Mouse (Mus musculus) ES-Bruce4 (cell line): ENCODE results near the gene Myo1e. TPM values are rescaled to one million over a fixed set of nuclear protein-coding genes. Genes with fewer than 3 reads are reported as not detected.
A peak's percentile ranks its signal among the peaks of the same experiment; 100 is the strongest.

Experiments
- H3K27ac ChIP-seq: 2 replicates; pipeline ENCODE4 v1.5.1; 2012; ENCODE audit warnings: low read length, inconsistent platforms; ENCODE audit not compliant: insufficient read depth
- H3K27me3 ChIP-seq: 2 replicates; pipeline ENCODE4 v1.6.1; 2012; ENCODE audit warnings: mild to moderate bottlenecking, low read length, inconsistent platforms; ENCODE audit not compliant: control insufficient read depth, poor library complexity, insufficient read depth, severe bottlenecking
- H3K36me3 ChIP-seq: 2 replicates; pipeline ENCODE4 v1.6.1; 2012; ENCODE audit warnings: inconsistent platforms, mild to moderate bottlenecking, low read length, moderate library complexity; ENCODE audit not compliant: control insufficient read depth, poor library complexity, insufficient read depth, severe bottlenecking
- H3K4me1 ChIP-seq: one replicate; pipeline ENCODE4 v1.8.1; 2011; ENCODE audit warnings: low read length; ENCODE audit not compliant: control insufficient read depth, insufficient read depth
- H3K4me3 ChIP-seq: 2 replicates; pipeline ENCODE4 v1.5.1; 2011; ENCODE audit warnings: low read depth, mild to moderate bottlenecking, low read length
- H3K9ac ChIP-seq: 2 replicates; pipeline ENCODE4 v1.6.1; 2012; ENCODE audit warnings: low read depth, mild to moderate bottlenecking, inconsistent platforms; ENCODE audit not compliant: poor library complexity, severe bottlenecking
- H3K9me3 ChIP-seq: replicated peaks from 2 replicates; pipeline ENCODE4 v1.6.1; 2012; ENCODE audit warnings: mild to moderate bottlenecking, low read length, inconsistent platforms; ENCODE audit not compliant: control insufficient read depth, poor library complexity, insufficient read depth, severe bottlenecking
- CTCF ChIP-seq: IDR thresholded peaks from one replicate; pipeline ENCODE4 v1.8.1; 2011; ENCODE audit warnings: low read depth, low read length
- EP300 ChIP-seq: IDR thresholded peaks from 2 replicates; pipeline ENCODE4 v1.6.1; 2011; ENCODE audit warnings: low read depth, low read length; ENCODE audit not compliant: insufficient read depth
- POLR2A ChIP-seq: IDR thresholded peaks from one replicate; pipeline ENCODE4 v1.8.1; 2011; ENCODE audit warnings: low read length; ENCODE audit not compliant: insufficient read depth
- polyA plus RNA-seq: library from polyadenylated mRNA; stranded (reverse); fragments of >200 nt; gene quantifications from 2 replicates; pipeline ENCODE4 v1.2.4, GENCODE M21; 2011; ENCODE audit warnings: low read depth; ENCODE audit not compliant: missing spikeins, insufficient read depth, insufficient read length

Gene Myo1e
- polyA plus RNA-seq, 1 experiment, result 51.6 TPM

GRCm38 (mm10) chr9:70406596-70406995 is 199.4 kb downstream of the Myo1e start:
- Histone ChIP-seq H3K4me3 (no peak overlapping the region), H3K36me3 (peaks cover 33% of the 10 kb centered on the region), H3K27me3 (no peaks in the 10 kb centered on the region), H3K27ac (no peak overlapping the region), H3K9me3 (no peaks in the 10 kb centered on the region), H3K4me1 (no peaks in the 10 kb centered on the region), H3K9ac (no peak overlapping the region)
- TF ChIP-seq EP300, result no peak
- no peak for TF ChIP-seq CTCF
- TF ChIP-seq POLR2A, result no peak

GRCm38 (mm10) chr9:70408791-70409190 is 201.6 kb downstream of the Myo1e start:
- Histone ChIP-seq H3K27me3 (no peaks in the 10 kb centered on the region), H3K27ac (no peak overlapping the region), H3K9ac (no peak overlapping the region), H3K9me3 (no peaks in the 10 kb centered on the region), H3K4me1 (no peaks in the 10 kb centered on the region), H3K36me3 (peaks cover 46% of the 10 kb centered on the region), H3K4me3 (no peak overlapping the region)
- no peak for TF ChIP-seq EP300
- no peak for TF ChIP-seq POLR2A
- TF ChIP-seq CTCF, result peak; percentile 56

- no peak for TF ChIP-seq EP300
- no peak for TF ChIP-seq CTCF
- no peak for TF ChIP-seq POLR2A
- peaks cover 46% of the 10 kb centered on the region for H3K36me3 ChIP-seq
These were observed 202.6 kb downstream of the Myo1e start for GRCm38 (mm10) chr9:70409743-70410142.

GRCm38 (mm10) chr9:70410668-70411067 is 203.5 kb downstream of the Myo1e start:
- Histone ChIP-seq H3K9me3 (no peaks in the 10 kb centered on the region), H3K36me3 (peaks cover 52% of the 10 kb centered on the region), H3K27me3 (no peaks in the 10 kb centered on the region), H3K27ac (no peak overlapping the region), H3K4me1 (no peaks in the 10 kb centered on the region), H3K4me3 (no peak overlapping the region), H3K9ac (no peak overlapping the region)
- no peak for TF ChIP-seq EP300

More at GRCm38 (mm10) chr9:70409743-70410142, 202.6 kb downstream of the Myo1e start:
- Histone ChIP-seq H3K27ac (no peak overlapping the region), H3K4me3 (no peak overlapping the region), H3K9me3 (no peaks in the 10 kb centered on the region), H3K9ac (no peak overlapping the region), H3K27me3 (no peaks in the 10 kb centered on the region), H3K4me1 (no peaks in the 10 kb centered on the region)

- Histone ChIP-seq H3K4me1 (no peaks in the 10 kb centered on the region), H3K27me3 (no peaks in the 10 kb centered on the region), H3K9me3 (no peaks in the 10 kb centered on the region), H3K4me3 (no peak overlapping the region), H3K9ac (no peak overlapping the region), H3K27ac (no peak overlapping the region), H3K36me3 (peaks cover 64% of the 10 kb centered on the region)
- TF ChIP-seq EP300, result no peak
- no peak for TF ChIP-seq CTCF
- no peak for TF ChIP-seq POLR2A
These were observed 205.9 kb downstream of the Myo1e start for GRCm38 (mm10) chr9:70413038-70413437.

- TF ChIP-seq CTCF (peak; percentile 70), POLR2A (no peak), EP300 (no peak)
- no peak overlapping the region for H3K27ac ChIP-seq
- H3K27me3 ChIP-seq, result no peaks in the 10 kb centered on the region
- H3K9ac ChIP-seq, result no peak overlapping the region
- no peak overlapping the region for H3K4me3 ChIP-seq
- H3K4me1 ChIP-seq, result peaks cover 2% of the 10 kb centered on the region
- peaks cover 49% of the 10 kb centered on the region for H3K36me3 ChIP-seq
- no peaks in the 10 kb centered on the region for H3K9me3 ChIP-seq
These were observed 209.3 kb downstream of the Myo1e start for GRCm38 (mm10) chr9:70416412-70416811.
